Mouse (Mus musculus) liver, embryonic 16.5 days (tissue): ENCODE data around the gene Cdkn2d. TPM values are rescaled to one million over a fixed set of nuclear protein-coding genes. Genes with fewer than 3 reads are reported as not detected.
A peak's percentile ranks its signal among the peaks of the same experiment; 100 is the strongest.
"Not testable (repeated sequence)": the region's sequence is repeated elsewhere in the genome, so short reads cannot be mapped to it uniquely, and the experiment has no call there.

Source experiments
- ATAC-seq: fragments of 200-750 bp; cut with Nextera tagmentation; 2 replicates; pipeline ENCODE4 v1.8.0; 2017; ENCODE audit warnings: low read depth, mild to moderate bottlenecking, moderate number of reproducible peaks, moderate library complexity
- H3K27ac ChIP-seq: fragments of 300-500 bp; sonication (generic); 2 replicates; pipeline ENCODE4 v1.5.1; 2014; ENCODE audit warnings: mild to moderate bottlenecking, low read length
- H3K27me3 ChIP-seq: fragments of 300-500 bp; sonication (generic); 2 replicates; pipeline ENCODE4 v1.6.1; 2014; ENCODE audit warnings: low read depth, low read length, mixed read lengths; ENCODE audit not compliant: control insufficient read depth, insufficient read depth
- H3K36me3 ChIP-seq: fragments of 300-500 bp; sonication (generic); 2 replicates; pipeline ENCODE4 v1.6.1; 2014; ENCODE audit warnings: mild to moderate bottlenecking; ENCODE audit not compliant: control insufficient read depth, insufficient read depth
- H3K4me1 ChIP-seq: fragments of 300-500 bp; sonication (generic); 2 replicates; pipeline ENCODE4 v1.6.1; 2014; ENCODE audit warnings: low read depth, low read length, mixed read lengths; ENCODE audit not compliant: control insufficient read depth
- H3K4me2 ChIP-seq: fragments of 300-500 bp; sonication (generic); 2 replicates; pipeline ENCODE4 v1.6.1; 2014; ENCODE audit warnings: low read depth, low read length, mixed read lengths
- H3K4me3 ChIP-seq: fragments of 300-500 bp; sonication (generic); 2 replicates; pipeline ENCODE4 v1.5.1; 2014; ENCODE audit warnings: low read depth, mild to moderate bottlenecking, low read length
- H3K9ac ChIP-seq: fragments of 300-500 bp; sonication (generic); 2 replicates; pipeline ENCODE4 v1.6.1; 2014; ENCODE audit warnings: low read depth, low read length
- H3K9me3 ChIP-seq: fragments of 300-500 bp; sonication (generic); replicated peaks from 2 replicates; pipeline ENCODE4 v1.6.1; 2016; ENCODE audit warnings: low read length; ENCODE audit not compliant: control insufficient read depth
- WGBS: fragments of 180-500 bp; shearing (Covaris S2); extraction: QIAGEN DNeasy Blood & Tissue Kit; methylation state at CpG from one replicate; pipeline ENCODE4 v1.1.7; 2014; ENCODE audit not compliant: insufficient replicate concordance; 5-methylcytosine and 5-hydroxymethylcytosine counted together
- polyA plus RNA-seq: library from polyadenylated mRNA; unstranded; fragments of >200 nt; fragmentation: Nextera tagmentation; extraction: Ambion mirVana; gene quantifications from 2 replicates; pipeline ENCODE4 v1.2.1, GENCODE M21; 2015

The Cdkn2d gene
- polyA plus RNA-seq, 1 experiment from 2014 or later, result 120 TPM

DNA sequence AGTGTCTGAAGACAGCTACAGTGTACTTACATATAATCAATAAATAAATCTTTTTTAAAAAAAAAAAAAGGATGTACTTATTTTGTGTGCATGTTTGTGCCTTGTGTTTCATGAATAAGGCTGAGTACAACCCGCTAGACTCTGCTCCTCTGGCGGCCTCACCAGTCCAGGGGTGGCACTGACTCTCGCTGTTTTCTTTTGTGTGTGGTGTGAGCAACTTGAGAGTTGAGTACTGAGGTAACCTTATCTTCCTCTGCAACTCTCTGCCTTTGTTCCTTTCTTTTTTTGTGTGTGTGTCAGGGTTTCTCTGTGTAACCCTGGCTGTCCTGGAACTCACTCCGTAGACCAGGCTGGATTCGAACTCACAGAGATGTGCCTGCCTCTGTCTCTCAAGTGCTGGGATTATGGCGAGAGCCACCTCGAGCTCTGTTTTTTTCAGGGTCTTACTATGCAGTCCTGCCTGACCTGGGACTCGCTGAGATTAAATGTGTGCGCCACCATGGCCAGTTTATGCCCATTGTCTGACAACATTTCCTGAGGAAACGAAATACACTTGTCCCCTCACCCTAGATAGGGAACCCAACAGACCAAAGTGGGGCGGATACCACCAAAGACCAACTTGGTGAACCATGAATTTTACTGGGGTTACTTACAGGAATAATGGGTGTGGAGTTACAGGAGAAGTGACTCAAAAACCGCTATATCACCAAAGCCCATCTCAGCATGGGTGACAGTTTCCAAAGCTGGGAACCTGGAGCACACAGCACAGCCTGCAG, 40.3 kb upstream of the Cdkn2d start:
- Histone ChIP-seq H3K27ac (no peak overlapping the region), H3K9me3 (no peaks in the 10 kb centered on the region), H3K36me3 (no peaks in the 10 kb centered on the region), H3K27me3 (no peaks in the 10 kb centered on the region), H3K4me2 (no peak overlapping the region), H3K9ac (no peak overlapping the region), H3K4me1 (peaks cover 15% of the 10 kb centered on the region), H3K4me3 (no peak overlapping the region)
- no peak for ATAC-seq
- 41% methylated on average over 12 of the region's 12 CpGs for WGBS

DNA sequence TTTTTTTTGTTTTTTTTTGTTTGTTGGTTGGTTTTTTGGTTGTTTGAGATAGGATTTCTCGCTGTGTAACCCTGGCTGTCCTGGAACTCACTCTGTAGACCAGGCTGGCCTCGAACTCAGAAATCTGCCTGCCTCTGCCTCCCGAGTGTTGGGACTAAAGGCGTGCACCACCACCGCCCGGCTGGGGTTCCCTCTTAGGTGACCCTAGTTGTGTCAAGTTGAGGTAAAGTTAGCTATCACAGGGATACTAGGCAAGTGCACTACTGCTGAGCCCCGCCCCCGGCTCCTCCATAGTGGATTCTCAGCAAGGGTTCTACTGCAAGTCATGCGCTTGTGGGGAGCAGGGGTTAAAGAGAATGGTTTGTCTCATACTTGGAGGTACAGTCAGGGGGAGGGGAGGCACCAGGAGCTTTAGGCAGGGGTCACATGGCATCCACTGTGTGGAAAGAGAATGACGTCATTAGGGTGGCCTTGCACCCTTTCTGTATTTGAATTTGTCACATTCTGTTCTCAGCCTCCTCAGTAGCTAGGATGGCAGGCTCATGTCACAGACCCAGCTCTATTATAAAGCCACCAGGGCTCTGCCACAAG, 38.6 kb upstream of the Cdkn2d start:
- Histone ChIP-seq H3K27me3 (no peaks in the 10 kb centered on the region), H3K9me3 (no peaks in the 10 kb centered on the region), H3K4me2 (no peak overlapping the region), H3K27ac (no peak overlapping the region), H3K9ac (no peak overlapping the region), H3K36me3 (no peaks in the 10 kb centered on the region), H3K4me1 (peaks cover 15% of the 10 kb centered on the region), H3K4me3 (no peak overlapping the region)
- WGBS, result 76% methylated on average over 10 of the region's 10 CpGs
- ATAC-seq, result no peak

DNA sequence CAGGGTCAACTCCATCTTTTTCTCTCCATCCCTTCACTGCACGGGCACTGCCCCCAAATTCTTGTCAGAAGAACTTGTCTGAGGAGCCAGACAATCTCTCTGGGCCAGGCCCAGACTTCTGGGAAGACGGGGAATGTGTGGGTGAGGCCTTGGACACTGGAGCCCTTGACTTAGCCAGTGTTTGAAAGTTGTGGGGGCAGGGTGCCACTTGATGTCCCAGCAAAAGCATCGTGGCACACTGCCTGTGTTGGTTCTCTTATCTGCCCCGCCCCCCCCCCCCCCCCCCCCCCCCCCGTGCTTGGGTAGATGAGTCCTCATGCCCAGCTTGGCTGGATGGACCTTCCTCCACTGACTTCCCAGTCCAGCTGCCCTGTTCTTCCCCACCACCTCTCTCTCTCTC, 37.8 kb upstream of the Cdkn2d start:
- ATAC-seq, result no peak
- Histone ChIP-seq H3K9me3 (no peaks in the 10 kb centered on the region), H3K4me3 (no peak overlapping the region), H3K27ac (no peak overlapping the region), H3K9ac (no peak overlapping the region), H3K4me1 (peaks cover 15% of the 10 kb centered on the region), H3K36me3 (no peaks in the 10 kb centered on the region), H3K4me2 (no peak overlapping the region), H3K27me3 (no peaks in the 10 kb centered on the region)
- WGBS, result 43% methylated on average over 3 of the region's 5 CpGs

DNA sequence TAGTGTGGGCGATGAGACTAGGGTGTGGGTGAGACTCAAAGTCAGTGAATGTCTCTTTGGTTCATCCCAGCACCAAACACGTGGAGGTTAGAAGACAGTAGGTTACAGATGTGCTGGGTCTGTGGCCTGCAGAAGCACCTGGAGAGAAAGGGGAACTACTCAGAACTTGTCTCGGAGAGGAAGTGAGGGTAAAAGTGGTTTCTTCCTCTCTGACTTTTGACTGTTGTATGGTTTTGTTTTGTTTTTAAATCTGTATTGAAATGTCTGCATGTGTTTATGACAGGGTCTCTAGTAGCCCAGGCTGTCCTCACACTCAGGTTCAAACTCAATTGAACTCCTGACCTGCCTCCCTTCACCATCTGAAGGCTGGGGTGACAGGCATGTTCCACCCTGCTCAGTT, 36.8 kb upstream of the Cdkn2d start:
- Histone ChIP-seq H3K27ac (peak overlapping the region; percentile 44; the same call in 1 of the 2 replicates), H3K36me3 (no peaks in the 10 kb centered on the region)

DNA sequence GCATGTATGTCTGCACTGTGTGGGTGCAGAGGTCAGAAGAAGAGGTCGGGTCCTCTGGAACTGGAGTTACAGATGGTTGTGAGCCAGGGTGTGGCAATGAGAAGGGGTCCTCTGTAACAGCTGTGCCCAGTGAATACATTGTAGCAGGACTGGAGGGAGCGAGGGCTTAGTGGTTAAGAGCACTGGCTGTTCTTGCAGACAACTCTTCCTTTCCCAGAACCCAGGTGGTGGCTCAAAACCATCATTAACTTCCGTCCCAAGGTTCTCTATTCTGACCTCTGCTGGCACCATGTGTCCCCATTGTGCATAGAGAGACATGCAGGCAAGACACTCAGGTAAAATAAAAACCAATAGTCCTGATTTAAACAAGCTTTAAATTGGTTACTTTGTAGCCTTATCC, 36.4 kb upstream of the Cdkn2d start:
- 27% methylated on average over 3 of the region's 3 CpGs for WGBS
- no peak overlapping the region for H3K4me2 ChIP-seq
- H3K27ac ChIP-seq, result peak overlapping the region; percentile 50
- peaks cover 13% of the 10 kb centered on the region for H3K4me1 ChIP-seq
- H3K36me3 ChIP-seq, result no peaks in the 10 kb centered on the region
- ATAC-seq, result no peak
- no peaks in the 10 kb centered on the region for H3K27me3 ChIP-seq
- H3K4me3 ChIP-seq, result no peak overlapping the region
- H3K9me3 ChIP-seq, result no peaks in the 10 kb centered on the region
- no peak overlapping the region for H3K9ac ChIP-seq

More for the DNA sequence above, 36.8 kb upstream of the Cdkn2d start:
- no peak for ATAC-seq
- peak overlapping the region; percentile 37; the same call in 1 of the 2 replicates for H3K4me2 ChIP-seq
- H3K9me3 ChIP-seq, result no peaks in the 10 kb centered on the region
- H3K27me3 ChIP-seq, result no peaks in the 10 kb centered on the region
- no peak overlapping the region for H3K9ac ChIP-seq
- no peak overlapping the region for H3K4me3 ChIP-seq
- 39% methylated on average over 3 of the region's 3 CpGs for WGBS
- H3K4me1 ChIP-seq, result peaks cover 14% of the 10 kb centered on the region

DNA sequence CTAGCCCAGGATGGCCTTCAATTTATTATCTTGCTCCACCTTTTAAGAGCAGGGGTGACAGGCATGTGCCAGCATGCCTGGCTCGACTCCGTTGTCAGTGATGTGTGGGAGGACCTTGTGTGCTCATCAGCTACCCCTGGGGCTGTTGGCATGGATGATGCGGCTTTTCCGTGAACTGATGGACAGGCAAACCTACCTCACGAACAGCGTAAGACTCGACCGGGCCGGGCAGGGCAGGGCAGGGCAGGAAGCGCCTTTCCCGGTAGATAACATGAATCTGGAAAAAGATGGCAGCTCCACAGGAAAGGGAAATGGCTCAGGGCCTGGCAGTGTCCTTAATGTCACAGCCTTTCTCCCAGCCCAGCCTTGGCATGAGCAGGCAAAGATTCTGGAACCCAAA, 33.1 kb upstream of the Cdkn2d start:
- H3K27ac ChIP-seq, result no peak overlapping the region
- no peak overlapping the region for H3K9ac ChIP-seq
- peaks cover 27% of the 10 kb centered on the region for H3K4me1 ChIP-seq
- no peaks in the 10 kb centered on the region for H3K36me3 ChIP-seq
- no peak for ATAC-seq
- H3K4me3 ChIP-seq, result no peak overlapping the region
- H3K4me2 ChIP-seq, result no peak overlapping the region
- H3K9me3 ChIP-seq, result no peaks in the 10 kb centered on the region
- WGBS, result 50% methylated on average over 11 of the region's 11 CpGs
- no peaks in the 10 kb centered on the region for H3K27me3 ChIP-seq

DNA sequence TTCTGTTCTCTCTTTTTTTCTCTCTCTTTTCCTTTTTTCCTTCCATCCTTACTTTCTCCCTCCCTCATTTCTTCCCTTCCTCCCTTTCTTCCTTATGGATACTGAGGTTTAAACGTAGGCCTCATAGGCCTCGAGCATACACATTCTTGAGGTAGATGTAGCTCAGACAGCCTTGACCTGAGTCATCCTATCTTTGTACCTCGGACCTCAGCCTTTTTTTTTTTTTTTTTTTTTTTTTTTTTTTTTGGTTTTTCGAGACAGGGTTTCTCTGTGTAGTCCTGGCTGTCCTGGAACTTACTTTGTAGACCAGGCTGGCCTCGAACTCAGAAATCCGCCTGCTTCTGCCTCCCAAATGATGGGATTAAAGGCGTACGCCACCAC, 31.7 kb upstream of the Cdkn2d start:
- not testable (repeated sequence) for H3K9ac ChIP-seq, H3K9me3 ChIP-seq, H3K27me3 ChIP-seq, H3K4me2 ChIP-seq, H3K4me3 ChIP-seq, H3K27ac ChIP-seq, H3K36me3 ChIP-seq, ATAC-seq
- peaks cover 30% of the 10 kb centered on the region for H3K4me1 ChIP-seq
- WGBS, result 70% methylated on average over 7 of the region's 8 CpGs

DNA sequence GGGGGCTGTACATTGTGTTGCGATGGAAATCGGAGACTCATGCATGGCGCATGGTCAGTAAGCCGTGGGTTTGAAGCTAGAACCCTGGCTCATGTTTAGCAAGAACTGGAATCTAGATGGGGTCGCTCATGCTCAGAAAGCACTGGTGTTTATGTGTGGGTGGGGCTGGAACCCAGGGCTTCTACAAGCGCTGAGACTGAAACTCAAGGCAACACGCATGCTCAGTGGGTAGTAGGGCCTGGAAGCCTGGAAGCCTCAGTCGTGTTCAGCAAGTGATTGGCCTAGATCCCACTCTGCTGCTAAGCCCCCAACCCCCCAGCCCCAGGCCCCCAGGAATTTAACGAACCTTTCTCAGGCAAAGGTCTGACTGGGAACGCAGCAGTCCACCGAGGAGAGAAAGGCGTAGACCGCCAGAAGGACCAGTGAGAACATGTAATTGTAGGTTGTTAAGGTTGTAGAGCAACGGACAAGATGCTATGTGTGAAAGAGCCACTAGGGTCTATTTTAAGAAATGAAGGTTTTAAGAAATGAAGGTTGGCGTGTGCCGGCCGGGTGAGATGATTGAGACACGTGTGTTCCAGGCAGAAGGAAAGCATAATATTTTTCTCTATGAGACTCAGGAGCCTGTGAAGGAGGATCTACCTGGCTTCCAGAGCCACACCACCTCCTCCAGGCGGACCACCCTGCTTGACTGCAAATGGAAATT, 31.2 kb upstream of the Cdkn2d start:
- Histone ChIP-seq H3K9me3 (no peaks in the 10 kb centered on the region), H3K27me3 (no peaks in the 10 kb centered on the region), H3K9ac (no peak overlapping the region; the same call in 1 of the 2 replicates), H3K27ac (no peak overlapping the region; the same call in 1 of the 2 replicates), H3K4me2 (peak overlapping the region; percentile 96; the same call in 1 of the 2 replicates), H3K4me3 (peak overlapping the region; percentile 65), H3K36me3 (no peaks in the 10 kb centered on the region), H3K4me1 (peaks cover 30% of the 10 kb centered on the region)
- 69% methylated on average over 19 of the region's 19 CpGs for WGBS
- ATAC-seq, result no peak

DNA sequence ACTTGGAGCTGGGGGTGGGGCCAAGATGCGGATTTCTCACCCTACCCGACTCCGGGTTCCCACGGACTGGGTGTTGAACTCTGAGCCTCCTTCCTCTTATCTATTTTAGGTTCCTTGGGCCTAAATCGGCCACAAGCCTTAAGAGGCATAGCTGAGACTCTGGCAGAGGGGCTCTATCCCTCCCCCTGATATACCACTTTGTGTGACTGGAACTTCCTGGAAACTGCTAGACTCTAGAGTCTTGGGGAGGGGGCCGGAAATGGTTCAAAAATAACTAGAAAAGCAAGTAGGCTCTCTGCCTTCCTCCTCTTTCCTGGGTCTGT, 30.3 kb upstream of the Cdkn2d start:
- Histone ChIP-seq H3K4me2 (peak overlapping the region; percentile 96), H3K36me3 (no peaks in the 10 kb centered on the region), H3K9me3 (no peaks in the 10 kb centered on the region), H3K9ac (peak overlapping the region; percentile 58), H3K27ac (peak overlapping the region; percentile 54), H3K27me3 (no peaks in the 10 kb centered on the region), H3K4me3 (peak overlapping the region; percentile 65), H3K4me1 (peaks cover 27% of the 10 kb centered on the region)
- peak; percentile 19 for ATAC-seq
- WGBS, result 2% methylated on average over 6 of the region's 6 CpGs
